Comparison of ENCODE assay signal across 7 mouse cellular contexts in the genomic region with DNA sequence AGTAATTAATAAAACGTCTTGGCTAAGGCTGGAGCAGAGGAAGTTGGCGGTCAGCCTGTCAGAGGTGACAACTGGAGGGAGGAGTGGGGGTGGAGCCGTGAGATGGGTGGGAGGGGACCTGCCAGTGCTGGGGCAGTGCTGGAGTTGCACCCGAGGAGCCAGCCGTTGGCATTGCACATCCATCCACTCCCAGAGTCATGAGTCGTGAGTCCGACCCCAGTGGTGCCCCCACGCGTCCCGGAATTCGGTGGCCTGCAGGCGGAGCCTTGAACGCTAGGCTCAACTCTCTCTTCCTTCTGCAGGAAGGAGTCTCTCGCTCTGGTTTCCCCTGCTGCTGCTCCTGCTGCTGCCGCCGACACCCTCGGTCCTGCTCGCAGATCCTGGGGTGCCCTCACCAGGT. TPM values are rescaled to one million over a fixed set of nuclear protein-coding genes. Genes with fewer than 3 reads are reported as not detected.
A peak's percentile ranks its signal among the peaks of the same experiment; 100 is the strongest.
DNase-seq lines count a peak whose midpoint lies in the region; ATAC-seq and TF ChIP-seq lines count a peak whose summit lies in the region.

A gene (plus strand): TSS at position 61 of the 400 bp plus-strand sequence.

- in situ Hi-C loops in CH12.LX (cut with MboI; ENCODE audit: low pct_ligation_motif_present, low pct_unique_long_range_greater_than_20kb, low sequenced_read_pairs) = loop anchor here (5.0 kb wide), 1 partner anchor 37 kb away; no protein-coding TSS in a partner anchor

- no peak for DNase-seq in CH12.LX (ENCODE audit: extremely low read depth)
- DNase-seq in ZHBTc4 (ENCODE audit: low read depth, low spot score) = peak; percentile 26
- peak; percentile 58 for DNase-seq in heart, postnatal 4 days
- no peak for DNase-seq in layer of hippocampus, adult 2 months (ENCODE audit: low spot score in 2 of 2)
- DNase-seq in retina, postnatal 1 day = peak; percentile 41

- no peak for TF ChIP-seq EP300 in CH12.LX (IDR thresholded peaks at IDR 0.05; ENCODE audit: low read length)

- 1% methylated on average over 18 of the region's 18 CpGs for WGBS in lung, embryonic 16.5 days

- no peak within 1 kb of the TSS for H3K27ac ChIP-seq in CH12.LX (ENCODE audit: insufficient read depth, low read depth)
- H3K27ac ChIP-seq in layer of hippocampus, adult 2 months = peak within 1 kb of the TSS; percentile 75
- peak within 1 kb of the TSS; percentile 76 for H3K27ac ChIP-seq in lung, embryonic 16.5 days (ENCODE audit: low read length)

- H3K4me2 ChIP-seq in CH12.LX (ENCODE audit: insufficient read depth, low read depth, poor library complexity, severe bottlenecking) = peak within 1 kb of the TSS; percentile 24; the same call in 1 of the 2 replicates
- peak within 1 kb of the TSS; percentile 86 for H3K4me2 ChIP-seq in lung, embryonic 16.5 days (ENCODE audit: low read depth, low read length)

- H3K4me3 ChIP-seq in CH12.LX (replicated peaks in 1 of 3; ENCODE audit: low read depth in 2 of 3, low read length in 2 of 3, poor library complexity in 1 of 3) = peak within 1 kb of the TSS in 2 of 3 experiments; percentile 40 to 52
- peak within 1 kb of the TSS; percentile 42 for H3K4me3 ChIP-seq in erythroblast, embryonic 14.5 days (replicated peaks)
- H3K4me3 ChIP-seq in layer of hippocampus, adult 2 months = peak within 1 kb of the TSS; percentile 57
- peak within 1 kb of the TSS; percentile 65 for H3K4me3 ChIP-seq in lung, embryonic 16.5 days (ENCODE audit: low read length)

- peaks cover 6 to 10% of the 10 kb centered on the region in 2 experiments; a peak in 3 of 4 replicates for H3K4me1 ChIP-seq in CH12.LX (ENCODE audit: control insufficient read depth in 1 of 2, insufficient read depth in 2 of 2)
- peaks cover 6% of the 10 kb centered on the region for H3K4me1 ChIP-seq in erythroblast, embryonic 14.5 days (ENCODE audit: control insufficient read depth)
- peaks cover 25% of the 10 kb centered on the region for H3K4me1 ChIP-seq in lung, embryonic 16.5 days (replicated peaks; ENCODE audit: control insufficient read depth, insufficient read depth, low read length)

- no peaks in the 10 kb centered on the region for H3K36me3 ChIP-seq in CH12.LX (replicated peaks in 1 of 2; ENCODE audit: control insufficient read depth in 1 of 2, insufficient read depth in 1 of 2, low read length in 1 of 2)
- H3K36me3 ChIP-seq in erythroblast, embryonic 14.5 days (ENCODE audit: control insufficient read depth) = no peaks in the 10 kb centered on the region
- H3K36me3 ChIP-seq in lung, embryonic 16.5 days (ENCODE audit: control insufficient read depth, insufficient read depth, low read length) = no peaks in the 10 kb centered on the region

- no peak for TF ChIP-seq POLR2A in CH12.LX (IDR thresholded peaks at IDR 0.05; ENCODE audit: low read depth, low read length)

- no peak for TF ChIP-seq RAD21 in CH12.LX (IDR thresholded peaks at IDR 0.05; ENCODE audit: low read depth, low read length)

- H3K79me2 ChIP-seq in CH12.LX (replicated peaks; ENCODE audit: control insufficient read depth, extremely low read depth, insufficient read depth, poor library complexity, severe bottlenecking) = no peaks in the 10 kb centered on the region

- no peaks in the 10 kb centered on the region for H3K9me3 ChIP-seq in CH12.LX (replicated peaks; ENCODE audit: low read length)
- no peaks in the 10 kb centered on the region for H3K9me3 ChIP-seq in erythroblast, embryonic 14.5 days (ENCODE audit: control insufficient read depth, low read length)
- H3K9me3 ChIP-seq in lung, embryonic 16.5 days (ENCODE audit: control insufficient read depth, low read length) = no peaks in the 10 kb centered on the region

- H3K27me3 ChIP-seq in CH12.LX (replicated peaks) = peaks cover 3% of the 10 kb centered on the region
- peaks cover 24% of the 10 kb centered on the region for H3K27me3 ChIP-seq in erythroblast, embryonic 14.5 days (ENCODE audit: control insufficient read depth)
- H3K27me3 ChIP-seq in lung, embryonic 16.5 days (ENCODE audit: control insufficient read depth, insufficient read depth, low read depth, low read length) = no peaks in the 10 kb centered on the region

- TF ChIP-seq CTCF in CH12.LX (conservative IDR thresholded peaks at IDR 0.05 in 1 of 2, IDR thresholded peaks at IDR 0.05 in 1 of 2; ENCODE audit: low read depth in 2 of 2, low read length in 2 of 2) = no peak
- TF ChIP-seq CTCF in layer of hippocampus, adult 2 months (conservative IDR thresholded peaks at IDR 0.05) = peak; percentile 32

- peak; percentile 83 for ATAC-seq in lung, embryonic 16.5 days (ENCODE audit: low read depth)

- dilution Hi-C loops in CH12.LX (cut with MboI; ENCODE audit: extremely low pct_ligation_motif_present, extremely low pct_unique_long_range_greater_than_20kb, low sequenced_read_pairs) = no loop called here

- no peak within 1 kb of the TSS for H3K9ac ChIP-seq in CH12.LX (ENCODE audit: insufficient read depth, low read depth)
- H3K9ac ChIP-seq in lung, embryonic 16.5 days (ENCODE audit: low read length) = peak within 1 kb of the TSS; percentile 73

TF ChIP-seq in CH12.LX, 34 proteins besides CTCF, POLR2A, EP300 and RAD21:
- no peak for TF ChIP-seq TBP (conservative IDR thresholded peaks at IDR 0.05; ENCODE audit: low read depth, low read length)
- TF ChIP-seq USF1 (IDR thresholded peaks at IDR 0.05; ENCODE audit: low read depth, low read length) = no peak
- TF ChIP-seq MEF2A (IDR thresholded peaks at IDR 0.05; ENCODE audit: borderline replicate concordance, low read depth, low read length) = no peak
- TF ChIP-seq NELFE (IDR thresholded peaks at IDR 0.05; ENCODE audit: low read depth, low read length) = no peak
- no peak for TF ChIP-seq UBTF (IDR thresholded peaks at IDR 0.05; ENCODE audit: low read depth, low read length)
- no peak for TF ChIP-seq ZC3H11A (IDR thresholded peaks at IDR 0.05; ENCODE audit: low read depth, low read length)
- TF ChIP-seq KAT2A (IDR thresholded peaks at IDR 0.05; ENCODE audit: insufficient replicate concordance, low read length) = no peak
- TF ChIP-seq HCFC1 (IDR thresholded peaks at IDR 0.05; ENCODE audit: low read depth, low read length) = no peak
- TF ChIP-seq CHD2 (IDR thresholded peaks at IDR 0.05; ENCODE audit: low read length) = no peak
- TF ChIP-seq POLR2AphosphoS2 (IDR thresholded peaks at IDR 0.05; ENCODE audit: low read depth, low read length) = no peak
- no peak for TF ChIP-seq CHD1 (IDR thresholded peaks at IDR 0.05; ENCODE audit: low read depth, low read length)
- TF ChIP-seq E2F4 (IDR thresholded peaks at IDR 0.05; ENCODE audit: insufficient replicate concordance, low read depth, low read length) = no peak
- TF ChIP-seq MAFK (IDR thresholded peaks at IDR 0.05; ENCODE audit: insufficient replicate concordance, low read length) = no peak
- no peak for TF ChIP-seq ZMIZ1 (IDR thresholded peaks at IDR 0.05; ENCODE audit: low read depth, low read length)

RNA-seq across cellular contexts. Expression of the gene that starts here (rescaled TPM):
- total RNA-seq in CH12.LX (2012; rRNA removed) (3.0 and 3.1 TPM in 2 replicates), CH12.LX (2014; rRNA removed) (2.9 and 3.0 TPM in 2 replicates)
- 1.6 and 2.6 TPM in 2 replicates for polyA plus RNA-seq in CH12.LX (2012; ENCODE audit: insufficient read length, low read depth)
- polyA plus RNA-seq in erythroblast, embryonic 14.5 days (2012) = 0.09 TPM in 1 of 2 replicates, not detected in the other
- 10 to 100 TPM; 13.7 to 16.0 TPM for total RNA-seq in heart, postnatal 4 days (2021)
- total RNA-seq in layer of hippocampus, adult 2 months (2021) = 10 to 100 TPM; 17.1 to 19.1 TPM
- polyA plus RNA-seq in lung, embryonic 16.5 days (2015; fragmentation: Nextera tagmentation; extraction: Ambion mirVana) = 76.1 and 83.5 TPM in 2 replicates

Comparison
In these comparisons a context has a peak if more than half of its experiments do, and no peak if none do; other contexts are left out.
1. RNA of the gene that starts here (polyA plus RNA-seq): 76.1 to 83.5 TPM in lung, embryonic 16.5 days; 1.6 to 2.6 TPM in CH12.LX and 0.09 TPM in erythroblast, embryonic 14.5 days; every median in the first group is over 10 times any median in the second.
2. DNase-seq: peak in ZHBTc4 (single experiment), heart, postnatal 4 days (single experiment) and retina, postnatal 1 day (single experiment); none in CH12.LX (single experiment) and layer of hippocampus, adult 2 months (0 of 2).
3. Peak in every context shown above with its lines, with median percentiles within 50 percentile points of each other: H3K4me3 ChIP-seq.